Mouse (Mus musculus) stomach, postnatal 0 days (tissue): ENCODE measurements around the gene Olfr9.

Experiments
- CTCF ChIP-seq: IDR thresholded peaks from 2 replicates; pipeline ENCODE4 v1.5.1; 2016; ENCODE audit warnings: antibody characterized with exemption, low read depth, mild to moderate bottlenecking, moderate library complexity
- EP300 ChIP-seq: optimal IDR thresholded peaks from 2 replicates; pipeline ENCODE3; 2016; ENCODE audit warnings: antibody characterized with exemption

DNA sequence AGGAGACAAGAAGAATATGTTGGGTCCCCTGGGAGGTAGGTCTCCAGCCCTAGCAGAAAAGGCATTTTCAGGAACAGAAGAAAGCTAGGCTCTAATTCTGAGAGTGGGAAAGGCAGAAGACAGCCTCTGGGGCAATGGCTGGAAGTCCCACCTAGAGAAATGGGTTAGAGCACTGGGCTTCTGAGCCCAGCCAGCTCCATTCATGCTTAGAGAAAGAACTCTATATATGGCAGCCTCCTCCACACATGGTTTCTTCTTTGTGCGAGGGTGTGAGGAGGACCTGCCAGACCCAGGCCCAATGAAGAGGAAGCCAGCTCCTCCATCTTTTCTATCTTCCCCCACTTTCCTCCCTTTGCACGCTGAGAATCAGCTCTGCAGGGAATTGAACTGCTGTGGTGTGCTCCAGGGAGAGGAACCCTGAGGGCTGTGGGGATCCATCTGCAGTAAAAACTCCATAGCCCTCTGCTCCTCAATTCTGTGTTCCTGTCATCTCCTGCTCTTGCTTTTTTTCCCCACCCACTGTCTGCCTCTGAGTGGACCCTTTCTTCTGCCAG, 21.1 kb downstream of the Olfr9 start, which contains the start of gene Olfr763:
- no peak for TF ChIP-seq EP300
- no peak for TF ChIP-seq CTCF
